ENCODE assay signal across 9 mouse cellular contexts in the genomic region with DNA sequence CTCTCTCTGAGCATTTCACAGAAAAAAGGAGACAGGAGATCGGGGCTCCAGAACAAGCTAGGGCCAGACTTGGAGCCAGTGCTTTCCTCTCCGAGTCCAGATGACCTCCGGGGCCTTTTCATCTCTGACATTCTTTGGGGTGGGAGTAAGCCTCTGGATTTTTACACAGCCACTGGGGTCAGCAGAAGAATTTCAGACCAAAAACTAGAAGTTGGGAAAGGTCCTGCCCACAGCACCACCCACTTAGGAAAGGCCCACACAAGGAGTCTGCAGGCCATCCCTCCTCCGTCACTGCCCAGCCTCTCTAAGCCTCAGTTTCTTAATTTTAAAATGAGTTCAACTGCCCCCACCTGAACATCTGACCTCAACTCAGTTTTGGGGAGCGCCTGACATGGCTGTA. TPM values are rescaled to one million over a fixed set of nuclear protein-coding genes. Genes with fewer than 3 reads are reported as not detected.
A peak's percentile ranks its signal among the peaks of the same experiment; 100 is the strongest.
DNase-seq lines count a peak whose midpoint lies in the region; ATAC-seq lines count a peak whose summit lies in the region.
"Had no signal": no experiment of that assay in that cellular context is flagged by ENCODE, and none has a peak within 500 bp of the region (broad histone marks: within the 10 kb centered on the region; RNA-seq: fewer than 3 reads in every experiment).

No protein-coding gene starts in this region.

- H3K27me3 ChIP-seq in heart, embryonic 10.5 days (ENCODE audit: insufficient read depth, poor library complexity, severe bottlenecking) = no peaks in the 10 kb centered on the region
- H3K27me3 ChIP-seq in hindbrain, embryonic 12.5 days = no peaks in the 10 kb centered on the region
- H3K27me3 ChIP-seq in liver, embryonic 13.5 days = no peaks in the 10 kb centered on the region

- no peak for DNase-seq in heart, embryonic 10.5 days (ENCODE audit: low spot score)
- no peak for DNase-seq in heart, postnatal 14 days
- peak; percentile 68 for DNase-seq in Muller cell, postnatal 12 days (ENCODE audit: inconsistent ontology term)
- no peak for DNase-seq in liver, embryonic 13.5 days
- no peak for DNase-seq in left cerebral cortex, postnatal 25 days (ENCODE audit: low spot score in 2 of 2)
- DNase-seq in urinary bladder, adult 18-20 months (ENCODE audit: low spot score in 2 of 2) = no peak
- DNase-seq: thymus, postnatal 14 days had no signal

- WGBS in heart, embryonic 10.5 days = 50% methylated on average over 5 of the region's 5 CpGs
- 54% methylated on average over 5 of the region's 5 CpGs for WGBS in hindbrain, embryonic 12.5 days
- WGBS in liver, embryonic 13.5 days (ENCODE audit: insufficient replicate concordance) = 76% methylated on average over 5 of the region's 5 CpGs

- no peak for ATAC-seq in hindbrain, embryonic 12.5 days (ENCODE audit: low FRiP score)
- ATAC-seq in liver, embryonic 13.5 days (ENCODE audit: low read depth) = no peak
- ATAC-seq in granulocyte monocyte progenitor cell, adult 5-6 weeks (replicated peaks; ENCODE audit: poor library complexity, severe bottlenecking) = no peak

- intact Hi-C loops in heart, postnatal 14 days (cut with DNase I) = no loop called here
- intact Hi-C loops in left cerebral cortex, postnatal 25 days (cut with DNase I) = no loop called here

- peaks cover 69% of the 10 kb centered on the region for H3K4me1 ChIP-seq in heart, embryonic 10.5 days
- H3K4me1 ChIP-seq in hindbrain, embryonic 12.5 days = peaks cover 68% of the 10 kb centered on the region
- peaks cover 67% of the 10 kb centered on the region for H3K4me1 ChIP-seq in liver, embryonic 13.5 days (replicated peaks)

- peak overlapping the region; percentile 97 for H3K4me2 ChIP-seq in hindbrain, embryonic 12.5 days (replicated peaks)
- peak overlapping the region; percentile 99 for H3K4me2 ChIP-seq in liver, embryonic 13.5 days

- H3K4me3 ChIP-seq in heart, embryonic 10.5 days = peak overlapping the region; percentile 88
- peak overlapping the region; percentile 85 for H3K4me3 ChIP-seq in hindbrain, embryonic 12.5 days
- no peak overlapping the region for H3K4me3 ChIP-seq in liver, embryonic 13.5 days (replicated peaks)

- H3K27ac ChIP-seq in heart, embryonic 10.5 days = peak overlapping the region; percentile 97
- no peak overlapping the region for H3K27ac ChIP-seq in hindbrain, embryonic 12.5 days
- peak overlapping the region; percentile 95 for H3K27ac ChIP-seq in liver, embryonic 13.5 days

- no peaks in the 10 kb centered on the region for H3K9me3 ChIP-seq in heart, embryonic 10.5 days
- H3K9me3 ChIP-seq in hindbrain, embryonic 12.5 days (replicated peaks) = no peaks in the 10 kb centered on the region
- H3K9me3 ChIP-seq in liver, embryonic 13.5 days (replicated peaks) = no peaks in the 10 kb centered on the region

- H3K9ac ChIP-seq in hindbrain, embryonic 12.5 days = peak overlapping the region; percentile 100
- H3K9ac ChIP-seq in liver, embryonic 13.5 days = peak overlapping the region; percentile 95; the same call in 1 of the 2 replicates

- peaks cover 2% of the 10 kb centered on the region; the same call in 1 of the 2 replicates for H3K36me3 ChIP-seq in heart, embryonic 10.5 days
- no peaks in the 10 kb centered on the region; the same call in 1 of the 2 replicates for H3K36me3 ChIP-seq in hindbrain, embryonic 12.5 days
- H3K36me3 ChIP-seq in liver, embryonic 13.5 days = no peaks in the 10 kb centered on the region

RNA-seq across cellular contexts. Expression of a gene that starts 2.3 kb away (rescaled TPM):
- 20.7 and 35.9 TPM in 2 replicates for polyA plus RNA-seq in heart, embryonic 10.5 days (2016; fragmentation: Nextera tagmentation; extraction: Ambion mirVana)
- 10 to 100 TPM; 16.3 to 17.7 TPM for total RNA-seq in heart, postnatal 14 days (2021)
- 44.3 and 44.7 TPM in 2 replicates for polyA plus RNA-seq in hindbrain, embryonic 12.5 days (2016; fragmentation: Nextera tagmentation; extraction: Ambion mirVana)
- polyA plus RNA-seq in liver, embryonic 13.5 days (2015; fragmentation: Nextera tagmentation; extraction: Ambion mirVana) = 7.1 and 7.3 TPM in 2 replicates
- total RNA-seq in left cerebral cortex, postnatal 25 days (2021) = 10 to 100 TPM; 25.8 to 28.8 TPM
- total RNA-seq in granulocyte monocyte progenitor cell, adult 5-6 weeks (2014; fragmentation: Nextera tagmentation) = 32.7 and 40.1 TPM in 2 replicates
- total RNA-seq in granulocyte monocyte progenitor cell, adult 5-6 weeks (2017) = 3.7 and 4.4 TPM in 2 replicates

RNA-seq across cellular contexts. Expression of a gene that starts 48.4 kb away (rescaled TPM):
- polyA plus RNA-seq in heart, embryonic 10.5 days (2016; fragmentation: Nextera tagmentation; extraction: Ambion mirVana) = 0.04 and 0.10 TPM in 2 replicates
- under 1 TPM; 0.20 to 0.33 TPM for total RNA-seq in heart, postnatal 14 days (2021)
- polyA plus RNA-seq in hindbrain, embryonic 12.5 days (2016; fragmentation: Nextera tagmentation; extraction: Ambion mirVana) = 0.50 and 0.79 TPM in 2 replicates
- not detected in 2 replicates for polyA plus RNA-seq in liver, embryonic 13.5 days (2015; fragmentation: Nextera tagmentation; extraction: Ambion mirVana)
- under 1 TPM; 0.25 to 0.32 TPM for total RNA-seq in left cerebral cortex, postnatal 25 days (2021)
- total RNA-seq in granulocyte monocyte progenitor cell, adult 5-6 weeks (2014; fragmentation: Nextera tagmentation) = not detected in 2 replicates
- 0.04 TPM in 1 of 2 replicates, not detected in the other for total RNA-seq in granulocyte monocyte progenitor cell, adult 5-6 weeks (2017)
